Mouse (Mus musculus) erythroblast, embryonic 14.5 days (primary cell): ENCODE data around the gene Fgf12.

Experiments used
- GATA1 ChIP-seq: IDR thresholded peaks from 2 replicates; pipeline ENCODE4 v1.6.1; 2012; ENCODE audit warnings: low read length, inconsistent platforms, mixed read lengths
- TAL1 ChIP-seq: IDR thresholded peaks from 3 replicates; pipeline ENCODE4 v1.6.1; 2012; ENCODE audit warnings: low read length, inconsistent platforms, mixed read lengths

GRCm38 (mm10) chr16:28512446-28512845 lies 240.4 kb downstream of the Fgf12 start:
- TF ChIP-seq GATA1 (no peak), TAL1 (no peak)
